Mouse (Mus musculus) Patski (cell line): ENCODE measurements at regions not wholly inside any gene's neighbourhood (a gene's known extent, or its start where the extent isn't known, plus 50 kb on each side); places are given as distances from the start of the nearest gene placed in this dataset.

ENCODE experiments used
- ATAC-seq: fragments of 100-300 bp; one replicate; pipeline ENCODE4 v1.8.0; 2021
- CTCF ChIA-PET: fragments of 350-600 bp; sonication (Branson Sonifier 250); formaldehyde crosslinking; loops from one replicate; lab custom pipeline; 2022; ENCODE audit warnings: inconsistent platforms; lab: Charles Lee
- POLR2A ChIA-PET: fragments of 350-600 bp; sonication (Branson Sonifier 250); formaldehyde crosslinking; loops from one replicate; lab custom pipeline; 2022; ENCODE audit warnings: antibody characterized with exemption, inconsistent platforms; lab: Charles Lee
- DNase-seq: peaks from one replicate; pipeline ENCODE4 v3.0.0-alpha.2; 2011; ENCODE audit warnings: low read depth, low spot score
- H3K27me3 ChIP-seq: fragments of 371-371 bp; one replicate; pipeline ENCODE4 v1.5.1; 2021
- CTCF ChIP-seq: fragments of 100-300 bp; IDR thresholded peaks from one replicate; pipeline ENCODE4 v1.5.1; 2021
- in situ Hi-C: fragments of 300-500 bp; cut with MboI; formaldehyde crosslinking; loops from 3 replicates; pipeline ENCODE4 v1.11.1; 2018; ENCODE audit warnings: low pct_unique_long_range_greater_than_20kb, mixed read lengths

DNA sequence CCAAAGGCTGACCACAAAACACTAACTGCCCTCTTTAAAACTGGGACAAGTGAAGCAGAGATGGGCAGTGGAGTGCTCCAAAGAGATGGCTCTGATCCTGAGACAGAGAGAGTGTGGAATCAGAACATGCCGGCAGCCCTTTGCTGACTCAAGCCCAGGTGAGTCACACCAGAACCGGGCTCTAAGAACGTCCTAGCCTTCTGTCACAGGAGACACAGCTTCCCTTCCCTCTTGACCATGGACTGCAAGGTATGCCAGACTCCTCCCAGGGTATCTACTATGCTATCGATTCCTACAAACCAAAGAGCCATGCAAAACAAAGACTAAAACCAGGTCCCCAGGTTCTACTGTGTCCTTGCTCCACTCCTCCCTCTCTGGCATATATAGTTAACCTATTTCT lies 98.0 kb downstream of the Dhx15 start:
- in situ Hi-C loops = no loop called here
- POLR2A ChIA-PET = interaction anchor here (1.2 kb wide), 1 partner anchor 18 kb away, joined by 3 read pairs; no protein-coding TSS in a partner anchor
- DNase-seq (no peak), ATAC-seq (peak; percentile 67)
- no peak for TF ChIP-seq CTCF
- H3K27me3 ChIP-seq = no peaks in the 10 kb centered on the region
- CTCF ChIA-PET = no interaction called here

DNA sequence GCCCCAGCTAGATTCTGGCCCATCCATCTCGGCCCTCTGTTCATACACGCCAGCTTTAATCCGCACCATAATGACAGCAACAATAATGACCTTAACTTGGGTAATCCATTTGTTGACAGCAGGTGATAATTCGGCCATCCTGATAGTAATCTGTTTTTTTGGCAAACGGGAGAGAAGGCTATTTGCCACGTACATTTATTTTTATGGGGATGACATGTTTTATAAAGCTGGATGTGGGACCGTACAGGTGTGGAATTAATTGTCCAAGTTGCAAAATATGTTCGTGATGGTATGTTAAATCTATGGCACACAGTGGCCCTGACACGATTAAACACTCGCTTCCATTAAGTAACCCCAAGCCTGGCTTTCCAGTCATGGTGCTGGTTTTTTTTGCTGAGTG lies 102.2 kb downstream of the Dhx15 start:
- H3K27me3 ChIP-seq = no peaks in the 10 kb centered on the region
- in situ Hi-C loops = no loop called here
- POLR2A ChIA-PET = no interaction called here
- CTCF ChIA-PET = no interaction called here
- DNase-seq (no peak), ATAC-seq (no peak)
- TF ChIP-seq CTCF = no peak

DNA sequence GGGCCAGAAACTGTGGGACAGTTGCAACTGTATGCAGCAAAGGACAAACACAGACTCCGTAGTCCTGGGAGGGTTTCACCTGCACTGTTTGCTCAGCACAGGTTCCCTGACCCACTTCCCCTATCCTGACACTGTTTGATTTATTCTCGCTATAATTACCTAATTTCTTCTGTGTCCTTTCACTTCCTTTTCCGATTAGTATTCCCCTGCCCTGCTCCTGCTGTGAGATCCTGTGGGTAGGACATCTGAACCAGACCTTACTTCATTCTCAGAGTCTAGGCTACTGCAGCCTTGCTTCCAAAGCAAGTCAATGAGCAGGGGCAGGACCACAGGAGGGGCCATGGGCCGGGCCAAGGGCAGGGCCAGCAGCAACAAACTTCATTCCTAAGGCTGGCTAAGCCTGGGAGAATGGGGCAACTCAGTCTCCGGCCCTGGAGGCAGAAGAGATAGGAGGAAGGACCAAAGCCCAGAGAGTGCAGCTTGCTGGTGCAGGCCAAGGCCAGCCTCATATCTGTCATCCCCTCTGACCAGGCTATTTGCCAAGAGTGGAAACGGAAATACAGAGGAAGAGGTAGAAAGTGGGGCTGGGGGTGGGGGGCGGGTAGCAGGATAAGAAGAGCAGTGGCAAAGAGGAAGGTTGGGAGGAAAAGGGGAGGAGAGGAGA lies 103.4 kb downstream of the Dhx15 start:
- no peaks in the 10 kb centered on the region for H3K27me3 ChIP-seq
- TF ChIP-seq CTCF = no peak
- ChIA-PET POLR2A (interaction anchor here (0.6 kb wide), 1 partner anchor 632 kb away, joined by 3 read pairs; no protein-coding TSS in a partner anchor), CTCF (no interaction called here)
- no peak for DNase-seq
- in situ Hi-C loops = no loop called here
- no peak for ATAC-seq

DNA sequence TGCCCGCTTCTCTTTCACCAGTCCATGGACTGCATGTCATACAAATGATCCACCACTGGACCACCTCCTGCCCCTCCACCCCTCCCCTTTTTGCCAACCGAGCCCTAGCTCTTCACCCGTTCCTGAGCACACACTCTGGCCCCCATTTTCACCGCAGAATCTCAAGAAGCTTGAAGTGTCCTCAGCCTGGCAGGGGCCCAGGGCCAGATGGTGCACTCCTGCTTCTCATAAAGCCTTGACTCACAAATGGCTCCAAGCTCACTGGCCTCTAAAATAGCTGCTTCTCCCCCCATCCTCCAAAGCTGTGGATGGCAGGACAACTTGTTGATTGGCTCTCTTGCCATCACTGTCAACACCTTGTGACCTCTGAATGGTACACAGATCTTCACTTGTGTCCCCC lies 110.0 kb downstream of the Dhx15 start:
- no peak for ATAC-seq
- ChIA-PET POLR2A (no interaction called here), CTCF (no interaction called here)
- no peak for DNase-seq
- no peak for TF ChIP-seq CTCF
- no peaks in the 10 kb centered on the region for H3K27me3 ChIP-seq
- in situ Hi-C loops = no loop called here

DNA sequence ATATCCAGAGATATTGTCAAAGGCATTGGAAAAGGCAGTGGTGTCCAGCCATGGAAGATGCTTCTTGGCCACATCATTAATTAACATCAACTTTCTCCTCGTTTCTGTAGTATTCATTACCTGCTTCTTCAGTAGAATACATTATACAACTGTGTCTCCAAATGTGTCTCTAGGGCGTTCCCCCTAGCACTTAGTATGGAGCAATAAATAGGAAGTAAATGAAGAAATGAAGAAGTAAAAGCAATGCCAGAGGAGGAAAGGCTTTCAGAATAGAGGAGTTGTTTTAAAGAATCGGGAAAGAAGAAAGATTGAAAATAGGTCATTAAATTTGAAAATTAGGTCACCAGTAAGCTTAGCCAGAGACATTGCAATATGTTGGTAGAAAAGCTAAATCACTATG lies 112.6 kb downstream of the Dhx15 start:
- no peak for DNase-seq
- no peaks in the 10 kb centered on the region for H3K27me3 ChIP-seq
- ATAC-seq = no peak
- ChIA-PET CTCF (interaction anchor here (1.2 kb wide), 1 partner anchor 13 kb away, joined by 4 read pairs; no protein-coding TSS in a partner anchor), POLR2A (no interaction called here)
- in situ Hi-C loops = no loop called here
- TF ChIP-seq CTCF = no peak

DNA sequence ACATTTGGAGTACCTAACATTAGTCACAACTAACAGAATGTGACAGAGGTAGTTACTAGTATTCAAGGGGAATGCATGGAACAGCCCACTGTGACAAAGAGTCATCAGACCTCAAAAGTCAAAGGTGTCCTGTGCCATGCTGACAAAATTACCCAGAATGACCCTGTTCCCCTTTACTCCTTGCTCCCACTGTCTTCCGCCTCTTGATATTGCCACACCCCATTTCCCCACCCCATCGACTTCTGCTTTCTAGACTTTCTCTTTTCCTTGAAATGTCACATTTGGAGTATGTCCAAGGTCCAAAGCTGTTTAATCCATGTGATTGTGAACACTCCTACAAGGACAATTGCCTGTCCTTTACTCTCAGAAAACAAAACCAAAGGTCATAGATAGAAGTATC lies 115.2 kb downstream of the Dhx15 start:
- TF ChIP-seq CTCF = no peak
- DNase-seq (no peak), ATAC-seq (no peak)
- H3K27me3 ChIP-seq = peaks cover 3% of the 10 kb centered on the region
- in situ Hi-C loops = no loop called here
- CTCF ChIA-PET = interaction anchor here (1.3 kb wide), 1 partner anchor 24 kb away, joined by 3 read pairs; no protein-coding TSS in a partner anchor
- POLR2A ChIA-PET = no interaction called here

DNA sequence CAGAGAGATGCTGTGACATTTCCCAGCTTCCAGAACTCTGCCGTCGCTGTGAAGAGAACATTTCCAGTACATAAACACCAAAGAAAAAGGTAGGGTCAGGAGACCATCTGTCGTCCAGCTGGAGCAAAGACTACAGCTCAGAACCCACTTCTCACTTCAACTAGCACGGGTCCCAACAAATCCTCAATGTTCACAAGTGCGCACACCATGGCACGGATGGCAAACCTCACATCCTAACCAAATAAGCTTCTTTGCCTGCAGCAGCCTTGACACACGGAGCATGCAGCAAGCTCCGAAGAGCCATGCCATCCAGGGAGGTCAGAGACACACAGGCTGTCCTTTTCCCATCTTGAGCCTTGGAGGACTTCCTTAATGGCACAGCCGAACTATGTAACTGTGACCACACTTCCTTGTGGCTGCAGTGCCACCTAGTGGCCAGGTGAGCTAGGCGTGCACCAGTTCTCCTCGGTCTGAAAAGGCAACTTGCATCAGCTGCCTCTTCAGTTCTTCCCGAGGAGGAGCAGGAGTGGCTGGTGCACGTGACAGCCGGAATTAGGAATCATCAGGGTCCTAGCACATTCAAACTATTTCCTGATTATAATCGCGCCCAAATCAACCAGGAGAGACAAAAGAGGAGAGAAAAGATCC lies 125.4 kb downstream of the Dhx15 start:
- in situ Hi-C loops = loop anchor here (5.0 to 10.0 kb wide), 4 partner anchors 470 to 1310 kb away; no protein-coding TSS in a partner anchor
- H3K27me3 ChIP-seq = peaks cover 2% of the 10 kb centered on the region
- peak; percentile 98 for TF ChIP-seq CTCF
- ChIA-PET CTCF (interaction anchor here (0.6 to 3.4 kb wide), 26 partner anchors 9 to 1588 kb away, joined by 3 to 24 read pairs (median 3); no protein-coding TSS in a partner anchor), POLR2A (interaction anchor here (0.5 to 1.6 kb wide), 5 partner anchors 511 to 619 kb away, joined by 3 to 10 read pairs (median 3); no protein-coding TSS in a partner anchor)
- DNase-seq (peak; percentile 47), ATAC-seq (peak; percentile 79)

DNA sequence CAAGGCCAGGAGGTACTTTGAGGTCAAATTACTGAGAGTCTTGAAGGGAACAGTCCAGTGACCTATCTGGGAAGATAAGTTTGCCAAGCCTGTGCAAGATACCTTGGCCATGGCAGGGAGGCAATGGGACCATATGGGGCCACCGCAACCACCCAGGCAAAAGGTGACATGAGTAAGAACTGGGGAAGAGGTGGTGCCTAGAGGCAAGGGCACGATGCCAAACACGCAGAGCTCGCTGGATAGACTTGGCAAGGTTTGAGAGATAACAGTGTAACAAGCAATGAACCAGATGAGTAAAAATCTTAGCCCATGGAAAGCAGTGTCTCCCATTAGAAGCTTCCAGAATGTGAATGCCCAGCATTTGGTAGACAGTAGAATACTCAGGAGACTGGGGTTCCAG lies 128.1 kb downstream of the Dhx15 start:
- ChIA-PET CTCF (interaction anchor here (1.0 to 1.6 kb wide), 2 partner anchors 509 to 598 kb away, joined by 3 to 4 read pairs; no protein-coding TSS in a partner anchor), POLR2A (no interaction called here)
- DNase-seq (no peak), ATAC-seq (no peak)
- in situ Hi-C loops = loop anchor here (5.0 to 10.0 kb wide), 4 partner anchors 467 to 1307 kb away; no protein-coding TSS in a partner anchor
- TF ChIP-seq CTCF = no peak
- H3K27me3 ChIP-seq = no peaks in the 10 kb centered on the region

DNA sequence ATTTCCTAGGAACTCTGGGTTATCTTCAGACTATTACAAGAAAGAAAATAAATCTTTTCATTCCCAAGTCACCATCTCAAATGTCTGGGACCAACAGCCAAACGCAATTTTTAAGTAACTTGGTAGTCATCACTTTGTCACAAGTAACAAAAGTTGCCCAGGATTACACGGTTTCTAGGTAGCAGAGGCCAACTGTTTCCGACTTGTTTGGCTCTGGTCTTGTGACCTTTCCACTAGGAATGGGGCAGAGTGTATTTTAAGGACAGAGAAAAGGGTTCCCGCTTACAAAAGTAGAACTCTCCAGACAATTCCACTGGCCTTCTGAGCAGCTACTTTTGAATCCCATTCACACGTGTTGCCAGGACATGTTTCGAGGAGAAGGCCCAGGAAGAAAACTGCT lies 129.1 kb downstream of the Dhx15 start:
- ChIA-PET CTCF (interaction anchor here (1.7 kb wide), 1 partner anchor 1020 kb away, joined by 5 read pairs; no protein-coding TSS in a partner anchor), POLR2A (interaction anchor here (0.6 kb wide), 1 partner anchor 262 kb away, joined by 4 read pairs; no protein-coding TSS in a partner anchor)
- ATAC-seq = no peak
- no peak for DNase-seq
- no peak for TF ChIP-seq CTCF
- in situ Hi-C loops = loop anchor here (5.0 to 10.0 kb wide), 4 partner anchors 466 to 1306 kb away; no protein-coding TSS in a partner anchor
- H3K27me3 ChIP-seq = no peaks in the 10 kb centered on the region

DNA sequence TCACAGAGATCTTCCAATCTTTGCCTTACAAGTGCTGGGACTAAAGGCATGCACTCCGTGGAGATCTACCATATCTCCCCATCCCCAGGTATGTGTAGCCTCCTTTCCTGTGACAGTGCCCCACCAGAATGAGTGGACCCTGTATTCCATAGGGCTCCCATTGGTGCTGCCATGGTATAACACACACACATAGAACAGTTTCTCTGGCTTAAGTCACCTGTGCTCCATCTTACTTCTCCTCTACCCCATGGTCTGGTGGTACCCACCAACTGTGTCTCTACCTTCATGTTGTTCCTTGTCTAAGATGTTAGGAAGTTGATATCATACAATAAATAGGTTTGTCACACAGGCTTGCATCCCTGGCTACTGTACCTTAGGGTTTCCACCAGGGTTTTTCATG lies 133.1 kb downstream of the Dhx15 start:
- no peak for TF ChIP-seq CTCF
- DNase-seq = no peak
- ChIA-PET CTCF (no interaction called here), POLR2A (no interaction called here)
- no peaks in the 10 kb centered on the region for H3K27me3 ChIP-seq
- in situ Hi-C loops = no loop called here
- no peak for ATAC-seq

DNA sequence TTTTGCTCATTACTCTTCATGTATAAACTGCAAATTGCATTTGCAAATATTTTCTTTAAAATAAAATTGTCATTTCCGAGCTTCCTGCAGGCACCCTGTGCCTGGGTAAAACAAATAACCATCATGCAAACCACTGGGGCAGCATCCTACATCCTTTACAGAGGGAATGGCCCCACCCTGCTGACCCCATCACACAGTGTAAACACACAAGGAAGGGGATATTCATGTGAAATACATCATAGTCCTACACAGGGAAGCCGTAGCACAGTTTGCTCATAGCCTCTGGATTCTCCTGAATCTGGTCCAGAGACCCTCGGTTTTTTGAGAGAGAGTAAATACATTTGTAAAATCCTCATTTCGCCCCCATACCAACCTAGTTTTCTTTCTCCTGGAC lies 138.2 kb downstream of the Dhx15 start:
- ChIA-PET CTCF (interaction anchor here (1.0 to 1.2 kb wide), 2 partner anchors 22 to 1142 kb away, joined by 3 read pairs; no protein-coding TSS in a partner anchor), POLR2A (interaction anchor here (0.8 kb wide), 1 partner anchor 903 kb away, joined by 3 read pairs; no protein-coding TSS in a partner anchor)
- ATAC-seq (no peak), DNase-seq (no peak)
- H3K27me3 ChIP-seq = no peaks in the 10 kb centered on the region
- no peak for TF ChIP-seq CTCF
- in situ Hi-C loops = no loop called here
